Mouse (Mus musculus) ovary, postnatal 36 days (tissue): Measurements from ENCODE around the gene Trrap.
"Not testable (repeated sequence)": the region's sequence is repeated elsewhere in the genome, so short reads cannot be mapped to it uniquely, and the experiment has no call there.

Experiments
- DNase-seq: peaks from one replicate; pipeline ENCODE4 v3.0.0; 2022; ENCODE audit warnings: low spot score, mixed read lengths

The Trrap gene

DNA sequence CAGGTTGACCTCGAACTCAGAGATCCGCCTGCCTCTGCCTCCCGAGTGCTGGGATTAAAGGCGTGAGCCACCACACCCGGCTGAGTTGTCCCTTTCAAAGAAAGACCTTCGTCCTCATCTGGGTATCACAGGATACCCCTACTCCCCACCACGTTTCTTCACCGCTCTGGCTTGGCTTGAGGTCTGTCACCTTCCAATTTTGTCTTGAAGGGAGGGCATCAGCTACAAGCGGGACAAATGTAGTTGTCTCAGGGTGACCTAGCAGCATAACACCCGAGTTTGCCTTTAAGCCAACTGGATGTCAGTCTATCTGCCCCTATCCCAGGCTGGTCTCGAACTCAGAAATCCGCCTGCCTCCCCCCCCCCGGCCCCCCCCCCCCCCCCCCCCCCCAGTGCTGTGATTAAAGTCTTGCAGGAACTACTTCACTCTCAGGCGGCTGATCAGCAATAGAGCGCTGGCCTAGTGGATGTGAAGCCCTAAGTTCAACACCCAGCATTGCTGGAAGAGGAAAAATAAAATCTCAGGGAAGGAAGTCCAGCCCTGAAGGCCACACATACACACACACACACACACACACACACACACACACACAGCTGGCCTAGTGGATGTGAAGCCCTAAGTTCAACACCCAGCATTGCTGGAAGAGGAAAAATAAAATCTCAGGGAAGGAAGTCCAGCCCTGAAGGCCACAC is at the start of gene Trrap:
Trrap (plus strand) TSS at position 627 of the 693 bp plus-strand sequence.
- not testable (repeated sequence) for DNase-seq

DNA sequence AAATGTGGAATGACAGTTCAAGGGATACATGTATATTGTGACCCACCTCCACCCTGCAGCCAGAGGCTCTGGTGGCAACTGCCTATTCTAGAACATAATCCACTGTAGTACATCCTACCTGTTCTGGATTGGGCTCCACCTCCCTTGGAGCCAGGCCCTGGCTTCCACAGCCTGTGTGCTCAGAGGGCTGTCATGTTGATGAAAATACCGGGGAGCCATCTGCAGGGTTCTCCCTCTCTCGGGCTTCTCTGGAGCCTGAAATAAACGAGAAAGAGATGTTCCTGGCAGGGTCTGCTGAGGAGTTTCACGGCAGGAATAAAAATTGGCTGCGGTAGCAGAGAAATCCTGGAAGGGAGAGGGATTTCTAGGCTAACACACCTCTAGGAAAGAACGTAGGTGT is 47.8 kb upstream of the Trrap start:
- no peak for DNase-seq

DNA sequence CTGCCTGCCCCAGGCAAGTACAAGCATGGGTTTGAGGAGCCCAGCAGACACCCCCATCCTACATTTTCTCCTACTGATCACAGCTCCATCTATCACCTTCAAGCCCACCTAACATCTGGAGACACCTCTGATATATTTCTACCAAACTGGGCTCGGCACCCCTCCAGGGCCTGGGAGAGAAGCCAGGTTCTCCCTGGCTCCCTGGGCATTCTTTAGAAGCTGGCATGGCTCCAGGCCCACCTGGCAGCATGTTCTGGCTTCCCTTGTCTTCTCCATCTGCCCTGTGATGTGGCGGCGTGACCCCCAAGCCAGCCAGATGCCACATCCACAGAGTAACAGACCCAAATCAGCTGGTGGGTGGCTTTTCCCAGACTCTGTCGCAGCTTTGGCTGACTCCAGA is 47.3 kb upstream of the Trrap start:
- peak; percentile 6 for DNase-seq

DNA sequence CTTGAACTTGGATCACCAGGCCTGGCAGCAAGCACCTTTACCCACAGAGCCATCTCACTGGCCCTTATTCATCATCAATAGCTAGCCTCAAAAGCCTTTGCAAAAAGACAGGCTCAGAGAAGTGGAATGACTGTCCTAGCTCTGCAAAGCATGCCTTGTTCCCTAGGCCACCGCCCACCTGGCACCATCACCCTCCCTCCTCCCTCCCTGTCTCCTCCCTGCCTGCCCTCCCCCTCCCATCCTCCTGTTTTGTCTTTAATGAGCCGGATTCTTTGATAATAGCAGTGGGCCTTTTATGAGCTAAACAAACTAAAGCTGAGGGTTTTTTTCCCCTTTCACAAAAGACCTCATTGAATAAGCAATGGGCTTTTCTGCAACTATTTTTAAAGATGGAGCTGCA is 42.6 kb upstream of the Trrap start:
- DNase-seq: no peak

GRCm38 (mm10) chr5:144725554-144725953 is 42.0 kb upstream of the Trrap start:
- DNase-seq: no peak

DNA sequence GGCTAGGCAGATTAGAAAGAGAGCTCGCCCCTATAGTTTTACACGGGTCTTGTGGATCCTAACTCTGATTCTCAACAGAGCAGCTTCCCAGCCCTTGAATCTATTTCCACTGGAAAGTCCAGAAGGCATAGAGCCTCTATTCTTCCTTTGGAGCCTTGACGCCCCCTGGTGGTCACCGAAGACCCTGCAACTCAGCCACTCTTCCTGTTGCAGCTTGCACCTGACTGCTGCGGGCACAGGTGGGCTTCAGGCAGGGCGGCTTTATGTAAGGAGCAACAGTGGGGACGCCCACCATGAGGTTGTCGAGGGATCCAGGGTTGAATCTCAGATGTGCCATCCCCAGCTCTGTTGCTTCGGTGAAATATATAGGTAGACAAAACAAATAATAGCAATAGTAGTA is 40.4 kb upstream of the Trrap start:
- DNase-seq: peak; percentile 65

DNA sequence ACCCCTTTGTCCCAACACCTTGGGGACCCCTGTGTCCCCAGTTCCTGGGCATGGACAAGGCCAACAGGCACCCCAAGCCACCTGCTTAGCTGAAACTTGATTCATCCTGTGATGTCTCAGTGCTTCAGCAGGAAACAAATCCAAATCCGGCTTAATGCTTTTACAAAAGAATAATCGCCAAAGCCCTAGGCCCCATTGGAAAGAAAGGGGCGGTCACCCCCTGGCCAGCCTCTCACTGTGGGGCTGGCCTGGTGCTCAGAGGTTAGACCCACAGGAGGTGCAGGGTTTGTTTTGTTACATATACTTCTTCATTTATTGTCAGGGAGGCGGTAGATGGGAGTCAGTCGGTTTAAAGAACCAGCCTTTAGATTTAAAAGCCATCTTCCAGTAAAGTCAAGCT is 39.3 kb upstream of the Trrap start:
- DNase-seq: no peak

DNA sequence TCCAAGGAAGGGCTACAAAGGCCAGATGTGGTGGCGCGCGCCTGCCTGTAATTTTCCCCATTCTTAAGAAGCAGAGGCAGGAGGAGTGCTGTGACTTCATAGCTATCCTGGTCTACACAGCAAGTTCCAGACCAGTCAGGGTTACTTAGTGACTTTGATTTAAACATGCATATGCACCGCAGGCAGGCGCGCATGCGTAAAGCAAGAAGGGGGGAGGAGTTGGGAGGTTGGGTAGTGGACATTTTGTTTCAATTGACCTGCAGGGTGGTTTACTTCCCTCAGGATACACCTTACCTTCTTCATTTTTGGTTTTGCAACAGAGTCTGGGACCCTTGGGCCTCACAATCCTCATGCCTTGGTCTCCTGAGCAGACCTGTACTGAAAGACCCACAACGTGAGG is 38.3 kb upstream of the Trrap start:
- no peak for DNase-seq

DNA sequence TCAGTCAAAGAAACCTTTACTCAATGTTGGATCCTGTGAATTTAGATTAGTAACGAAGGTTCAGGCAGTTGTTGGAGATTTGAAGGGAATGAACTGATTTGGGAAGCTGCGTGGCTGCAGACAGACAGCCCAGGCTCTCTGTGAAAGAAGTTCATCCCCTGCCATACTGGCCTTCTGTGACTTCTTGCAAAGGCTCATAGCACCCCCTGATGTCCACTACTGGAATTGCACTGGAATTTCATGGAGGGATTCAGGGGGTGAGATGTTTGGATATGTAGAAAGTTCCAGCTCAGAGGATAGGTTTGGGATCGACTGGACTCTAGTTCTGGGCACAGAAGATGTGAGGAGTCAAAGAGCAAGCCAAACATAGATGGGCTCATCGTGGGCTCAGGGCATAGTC is 33.6 kb upstream of the Trrap start:
- DNase-seq: peak; percentile 23

GRCm38 (mm10) chr5:144734949-144735348 is 32.6 kb upstream of the Trrap start:
- DNase-seq: peak; percentile 61

GRCm38 (mm10) chr5:144737101-144737500 is 30.4 kb upstream of the Trrap start:
- no peak for DNase-seq

- no peak for DNase-seq
Measured at GRCm38 (mm10) chr5:144752432-144752831, 15.1 kb upstream of the Trrap start.

- DNase-seq: no peak
Measured at GRCm38 (mm10) chr5:144753041-144753440, 14.5 kb upstream of the Trrap start.

GRCm38 (mm10) chr5:144755191-144755590 is 12.3 kb upstream of the Trrap start:
- DNase-seq: no peak

GRCm38 (mm10) chr5:144757402-144757801 is 10.1 kb upstream of the Trrap start:
- no peak for DNase-seq

DNA sequence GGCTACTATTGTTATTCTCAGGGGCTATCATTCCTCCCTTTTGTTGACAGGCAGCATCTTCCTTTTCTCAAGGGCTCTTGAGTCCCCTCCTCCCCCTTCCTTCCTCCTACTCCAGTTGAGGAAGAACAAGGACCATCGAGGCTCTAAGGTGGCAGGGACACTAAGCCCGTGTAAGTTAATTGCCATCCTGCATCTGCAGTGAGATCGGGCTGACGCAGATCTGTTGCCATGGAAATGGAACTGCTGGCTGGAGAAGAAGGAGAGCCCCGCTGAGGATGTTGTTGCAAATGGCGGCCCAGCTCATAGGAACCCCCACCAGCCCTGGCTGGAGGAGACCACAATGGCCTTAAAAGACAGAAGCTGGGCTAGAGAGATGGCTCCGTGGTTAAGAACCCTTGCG is 9.1 kb upstream of the Trrap start:
- DNase-seq: no peak

DNA sequence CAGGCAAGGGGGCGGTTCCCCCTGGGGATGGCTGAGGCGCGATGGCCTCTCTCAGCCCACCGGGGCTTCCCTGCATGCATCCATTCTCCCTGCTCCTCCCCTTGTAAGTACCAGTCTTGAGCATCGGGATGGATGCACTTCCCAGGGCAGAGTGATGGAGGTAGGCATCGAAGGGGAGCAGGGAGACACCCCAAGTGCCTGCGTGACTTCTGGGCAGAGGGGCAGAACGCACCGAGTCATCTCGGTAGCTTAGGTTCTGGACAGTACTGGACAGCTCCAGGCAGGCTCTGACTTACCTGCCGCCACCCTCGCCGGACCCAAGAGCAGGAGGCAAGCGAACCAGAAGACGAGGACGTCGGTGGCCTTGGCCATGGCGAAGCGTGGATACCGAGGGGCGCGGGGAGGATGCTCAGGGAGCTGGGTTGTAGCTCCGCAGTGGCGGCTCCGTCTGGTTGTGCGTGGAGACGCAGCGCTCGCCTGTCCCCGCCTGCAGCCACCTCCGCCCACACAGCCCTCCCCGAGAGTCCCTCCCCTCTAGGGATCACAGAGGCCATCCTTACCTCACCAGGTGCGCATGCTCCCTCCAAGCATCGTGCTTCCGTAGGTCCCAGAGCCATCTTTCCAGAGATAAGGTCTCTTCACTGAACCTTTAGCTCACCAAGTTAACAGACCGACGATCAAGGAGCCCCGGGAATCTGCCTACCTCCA is 6.2 kb upstream of the Trrap start, which contains the start of gene Tmem130:
Tmem130 (minus strand) TSS at position 658 of the 708 bp plus-strand sequence.
- no peak for DNase-seq

DNA sequence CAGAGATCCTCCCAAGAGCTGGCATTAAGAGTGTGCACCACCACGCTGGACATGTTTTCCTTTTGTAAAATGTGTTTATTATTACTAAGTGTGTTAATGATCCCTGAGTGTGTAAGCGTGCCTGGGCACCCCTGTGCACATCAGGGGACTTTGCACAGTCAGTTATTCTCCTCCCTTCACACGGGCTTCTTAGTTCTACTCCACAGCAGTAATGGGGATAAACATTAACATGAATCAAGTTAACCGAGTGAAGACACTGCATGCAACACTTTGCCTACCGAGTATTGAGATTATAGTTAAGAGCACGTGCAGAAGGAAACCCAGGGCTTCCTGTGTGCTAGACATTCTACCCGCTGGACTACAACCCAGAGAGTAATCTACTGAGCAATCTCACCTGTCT is 1.5 kb upstream of the Trrap start:
- no peak for DNase-seq

DNA sequence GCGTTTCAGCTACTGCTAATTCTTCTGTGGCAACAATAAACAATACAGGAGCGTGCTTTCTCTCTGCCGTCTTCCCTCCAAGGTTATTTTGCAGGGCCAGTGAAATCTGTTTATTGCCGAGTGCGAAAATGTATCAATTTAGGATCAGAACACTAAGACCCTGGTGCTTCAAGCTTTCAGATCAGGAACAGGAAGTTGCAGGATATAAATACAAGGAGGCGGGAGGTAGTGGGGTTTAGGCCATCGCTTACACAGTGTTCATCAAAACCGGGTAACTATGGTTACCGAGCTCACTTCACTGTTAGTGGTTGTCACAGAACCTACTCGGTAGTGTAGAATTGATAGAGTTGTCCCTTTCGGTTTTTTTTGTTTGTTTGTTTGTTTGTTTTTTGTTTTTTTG is 886 bp upstream of the Trrap start:
- DNase-seq: no peak

DNA sequence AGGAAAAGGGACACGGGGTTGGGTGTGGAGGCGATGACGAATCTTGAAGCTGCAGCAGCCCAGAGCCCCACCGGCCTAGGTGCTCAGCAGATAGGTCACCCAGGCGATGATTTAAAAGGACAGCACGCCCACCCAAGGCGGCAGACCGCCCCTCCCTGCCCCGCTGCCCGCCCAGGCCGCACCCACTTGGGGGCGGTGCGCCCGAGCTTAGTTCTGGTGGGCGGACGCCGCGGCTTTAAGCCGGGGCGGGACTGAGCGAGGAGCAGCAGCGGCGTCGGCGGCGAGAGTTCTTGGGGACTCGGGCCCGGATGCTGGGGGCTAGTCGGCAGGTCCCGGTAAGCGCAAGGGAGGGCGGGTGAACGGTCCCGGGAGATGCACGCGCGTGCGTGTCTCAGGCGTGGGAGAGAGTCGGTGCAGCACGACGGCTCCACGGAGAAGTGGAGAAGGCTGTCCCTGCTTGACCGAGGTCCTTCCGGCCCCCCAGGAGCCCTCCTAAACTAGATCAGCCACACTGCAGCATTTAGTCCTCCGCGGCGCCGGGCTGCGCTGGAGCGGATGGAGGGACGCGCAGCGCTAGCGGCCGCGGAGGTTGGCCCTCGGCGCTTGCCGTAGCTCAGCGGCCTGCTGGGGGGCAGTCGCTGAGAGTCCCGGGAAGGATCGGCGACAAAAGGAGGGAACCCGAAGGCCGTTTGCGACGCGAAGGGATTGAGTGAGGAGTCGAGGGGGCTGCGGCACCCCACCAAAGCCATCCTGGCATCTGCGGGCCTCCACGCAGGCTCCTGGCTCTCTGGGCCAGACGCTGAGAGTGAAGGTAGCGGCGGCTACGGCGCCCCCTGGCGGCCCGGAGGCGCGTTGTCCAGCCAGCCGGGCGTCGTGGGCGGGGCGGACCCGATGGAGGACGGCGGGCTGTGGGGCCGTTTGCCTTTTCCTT is 644 bp downstream of the Trrap start:
- peak; percentile 90 for DNase-seq

DNA sequence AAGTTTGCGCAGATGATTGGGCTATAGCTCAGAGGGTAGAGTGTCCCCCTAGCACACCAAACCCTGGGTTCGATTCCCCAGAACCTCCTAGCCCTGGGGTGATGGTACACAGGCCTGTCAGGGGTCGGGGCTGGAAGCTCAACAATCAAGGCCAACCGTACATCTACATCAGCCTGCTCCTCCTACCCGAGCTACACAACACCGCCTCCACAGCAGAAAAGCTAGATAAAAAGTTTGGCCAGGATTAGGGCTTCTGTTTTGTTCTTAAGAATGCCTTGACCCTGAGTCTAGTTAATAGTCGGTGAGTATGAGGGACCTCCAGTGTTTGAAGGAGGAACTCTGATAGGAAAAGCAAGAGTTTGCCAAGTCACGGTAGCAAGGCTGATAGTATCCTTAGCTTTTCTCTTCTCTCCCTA is 1.5 kb downstream of the Trrap start:
- no peak for DNase-seq

DNA sequence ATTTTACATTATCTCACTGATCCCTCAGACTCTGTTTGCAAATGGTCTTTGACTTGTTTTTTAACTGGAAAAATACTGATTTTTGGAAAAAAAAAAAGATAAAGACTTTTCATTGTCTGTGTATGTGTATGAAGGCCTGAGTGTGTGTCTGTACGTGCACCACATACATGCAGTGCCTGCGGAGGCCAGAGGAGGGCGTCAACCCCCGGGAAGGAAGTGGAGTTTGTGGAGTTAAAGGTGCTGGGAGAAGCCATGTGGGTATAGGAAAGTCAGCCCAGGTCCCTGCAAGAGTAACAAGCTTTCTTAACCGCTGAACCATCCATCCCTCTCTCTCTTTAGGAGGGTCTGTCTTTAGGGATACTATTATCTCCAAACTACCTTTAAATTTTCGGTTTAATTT is 5.7 kb downstream of the Trrap start:
- no peak for DNase-seq

DNA sequence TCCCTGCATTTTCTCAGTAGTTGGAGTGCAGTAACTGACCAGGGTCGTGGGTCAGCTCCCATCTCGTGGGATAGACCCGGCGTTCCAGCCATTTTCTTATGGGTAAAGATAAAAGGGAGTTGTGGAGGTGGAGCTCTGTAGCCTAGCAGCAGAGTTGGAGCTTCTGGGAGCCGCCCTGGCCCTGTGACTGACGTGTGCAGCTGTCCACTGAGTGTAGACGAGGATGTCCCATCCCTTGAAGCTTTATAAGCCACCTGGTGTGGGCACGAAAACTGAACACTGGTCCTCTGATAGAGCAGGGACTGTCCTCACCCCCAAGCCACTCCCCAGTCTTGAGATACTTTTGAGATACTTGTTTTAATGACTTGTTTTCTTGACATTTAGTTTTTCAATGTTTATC is 13.1 kb downstream of the Trrap start:
- DNase-seq: no peak
